Mouse (Mus musculus): Measurements from ENCODE around the gene Tnfaip3. TPM values are rescaled to one million over a fixed set of nuclear protein-coding genes. Genes with fewer than 3 reads are reported as not detected.

The Tnfaip3 gene
- 4.6 and 4.7 TPM in 2 replicates for polyA plus RNA-seq (2015; fragmentation: Nextera tagmentation; extraction: Ambion mirVana)

DNA sequence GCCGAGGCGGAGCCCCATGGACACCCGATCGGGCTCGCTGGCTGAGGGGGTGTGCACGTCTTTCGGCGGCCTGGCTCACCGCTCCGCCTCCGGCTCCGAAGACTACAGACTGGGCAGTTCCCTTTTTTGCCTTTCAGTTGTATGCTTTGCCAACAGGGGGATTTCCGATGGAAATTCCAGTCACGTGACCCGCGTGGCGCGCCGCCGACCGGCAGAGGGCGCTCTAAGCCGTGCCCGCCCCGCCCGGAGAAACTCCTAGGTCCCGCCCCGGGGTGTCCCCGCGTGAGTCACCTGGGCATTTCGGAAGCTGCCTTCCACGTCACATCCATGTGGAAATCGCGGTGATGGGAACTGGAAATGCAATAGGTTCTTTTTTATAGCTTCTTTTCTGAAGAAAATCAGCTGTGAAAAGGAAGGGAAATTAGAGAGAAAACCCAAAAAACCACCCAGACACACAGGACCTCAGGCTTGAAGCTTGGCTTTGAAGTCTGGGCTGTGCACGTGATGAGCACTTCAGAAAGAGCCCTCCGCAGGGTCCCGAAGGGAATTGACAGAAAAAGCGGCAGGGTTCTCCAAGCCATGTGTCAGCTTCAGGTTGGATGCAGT lies at the start of gene Tnfaip3:
Tnfaip3 (minus strand) TSS at position 401 of the 606 bp plus-strand sequence.

Other genes with a start within 250 kb of the Tnfaip3 start
- 0.09 and 0.10 TPM in 2 replicates for gene Gm4922, start 228.9 kb downstream of the Tnfaip3 start, polyA plus RNA-seq (2015; fragmentation: Nextera tagmentation; extraction: Ambion mirVana)
- gene Perp, start 170.6 kb downstream of the Tnfaip3 start, polyA plus RNA-seq (2015; fragmentation: Nextera tagmentation; extraction: Ambion mirVana): 4.2 and 53.0 TPM in 2 replicates